Mouse (Mus musculus) neutrophil, adult 5-6 weeks (primary cell): Measurements from ENCODE around the gene Wdr83os. TPM values are rescaled to one million over a fixed set of nuclear protein-coding genes. Genes with fewer than 3 reads are reported as not detected.

ENCODE experiments used
- ATAC-seq: fragments of 151-379, 151-347 bp; 2 replicates; pipeline ENCODE4 v1.8.0; 2017; ENCODE audit warnings: mild to moderate bottlenecking, moderate TSS enrichment; ENCODE audit not compliant: insufficient number of reproducible peaks, poor library complexity, low FRiP score, severe bottlenecking; ENCODE audit errors: extremely low read depth
- total RNA-seq: library from RNA; stranded (forward); fragments of 200-1000 nt; gene quantifications from 2 replicates; pipeline ENCODE4 v1.2.3, GENCODE M21; 2017

Gene Wdr83os
- total RNA-seq = 22.0 and 23.6 TPM in 2 replicates

- no peak for ATAC-seq
These were observed at the start of gene Wdr83os for GRCm38 (mm10) chr8:85080532-85081215. Gene Wdr83os (plus strand): TSS chr8:85080740.

GRCm38 (mm10) chr8:85032622-85033311 lies 47.8 kb upstream of the Wdr83os start:
- ATAC-seq = no peak

- no peak for ATAC-seq
These were observed 46.7 kb upstream of the Wdr83os start for GRCm38 (mm10) chr8:85033867-85034266.

- ATAC-seq = peak; percentile 52; the same call in 1 of the 2 replicates
These were observed 45.8 kb upstream of the Wdr83os start for GRCm38 (mm10) chr8:85034764-85035163.

- no peak for ATAC-seq
These were observed 45.3 kb upstream of the Wdr83os start for GRCm38 (mm10) chr8:85035165-85035727.

- ATAC-seq = no peak
These were observed 44.7 kb upstream of the Wdr83os start for GRCm38 (mm10) chr8:85035728-85036310.

GRCm38 (mm10) chr8:85036381-85036717 lies 44.2 kb upstream of the Wdr83os start:
- no peak for ATAC-seq

- peak; percentile 91 for ATAC-seq
These were observed 43.7 kb upstream of the Wdr83os start, which contains the start of gene Tnpo2 for GRCm38 (mm10) chr8:85036718-85037365. Gene Tnpo2 (plus strand): TSS chr8:85036915.

- no peak for ATAC-seq
These were observed 43.2 kb upstream of the Wdr83os start for GRCm38 (mm10) chr8:85037366-85037680.

- no peak for ATAC-seq
These were observed 42.6 kb upstream of the Wdr83os start for GRCm38 (mm10) chr8:85037681-85038531.

- no peak for ATAC-seq
These were observed 36.9 kb upstream of the Wdr83os start for GRCm38 (mm10) chr8:85043619-85044018.

- ATAC-seq = no peak
These were observed 23.2 kb upstream of the Wdr83os start for GRCm38 (mm10) chr8:85057367-85057766.

GRCm38 (mm10) chr8:85059879-85060616 lies 20.5 kb upstream of the Wdr83os start, which contains the start of gene Fbxw9:
Gene Fbxw9 (plus strand): TSS chr8:85060055.
- peak; percentile 86 for ATAC-seq

- no peak for ATAC-seq
These were observed 17.9 kb upstream of the Wdr83os start for GRCm38 (mm10) chr8:85062603-85063002.

- ATAC-seq = no peak
These were observed 15.3 kb upstream of the Wdr83os start for GRCm38 (mm10) chr8:85065213-85065612.

- no peak for ATAC-seq
These were observed 13.4 kb upstream of the Wdr83os start for GRCm38 (mm10) chr8:85067155-85067554.

GRCm38 (mm10) chr8:85067982-85068381 lies 12.6 kb upstream of the Wdr83os start, which contains the start of gene Gm5741:
Gene Gm5741 (minus strand): TSS chr8:85067982.
- no peak for ATAC-seq

GRCm38 (mm10) chr8:85071041-85071440 lies 9.5 kb upstream of the Wdr83os start:
- ATAC-seq = no peak
